Mouse (Mus musculus): ENCODE results near the gene Pqlc2. TPM values are rescaled to one million over a fixed set of nuclear protein-coding genes. Genes with fewer than 3 reads are reported as not detected.

The Pqlc2 gene
- polyA plus RNA-seq (2015; fragmentation: Nextera tagmentation; extraction: Ambion mirVana), result 14.8 and 18.4 TPM in 2 replicates

DNA sequence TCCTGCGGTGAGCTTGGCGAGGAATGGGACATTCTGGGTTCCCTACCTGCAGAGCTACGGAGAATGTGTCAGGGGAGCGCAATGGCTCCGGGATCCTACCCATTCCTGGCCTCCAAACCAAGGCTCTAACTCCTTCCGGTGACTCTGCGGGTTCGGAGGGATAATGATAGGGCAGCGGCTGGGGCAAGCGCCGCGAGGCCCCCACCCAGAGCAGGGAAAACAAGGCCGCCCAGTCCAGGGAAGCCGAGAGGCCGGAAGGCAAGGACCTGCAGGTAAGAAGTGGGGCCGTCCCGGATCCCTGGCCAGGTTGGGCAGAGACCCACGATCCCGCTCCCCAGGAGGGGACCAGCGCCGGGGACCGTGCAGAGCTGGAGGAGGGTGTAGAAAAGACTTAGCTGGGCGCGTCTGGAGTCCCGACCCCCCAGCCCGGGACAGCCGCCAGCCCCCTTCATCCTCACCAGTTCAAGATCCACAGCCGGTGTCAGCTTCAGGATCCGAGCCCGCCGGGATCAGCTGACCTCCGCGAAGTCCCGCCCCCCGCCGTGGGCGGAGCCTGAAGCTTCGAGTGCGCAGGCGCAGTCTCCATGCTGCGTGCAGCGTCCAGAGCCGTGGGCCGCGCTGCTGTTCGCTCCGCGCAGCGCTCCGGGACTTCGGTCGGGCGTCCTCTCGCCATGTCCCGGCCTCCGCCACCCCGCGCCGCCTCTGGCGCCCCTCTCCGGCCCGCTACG is at the start of gene Pqlc2, which contains the start of gene Akr7a5:
TSS of gene Pqlc2 (minus strand) at position 538 of the 728 bp plus-strand sequence.
TSS of gene Akr7a5 (plus strand) at position 574 of the 728 bp plus-strand sequence.
- peak; percentile 91 for ATAC-seq (ENCODE audit: insufficient read depth, low FRiP score)
- H3K4me2 ChIP-seq (ENCODE audit: low read depth, low read length), result peak within 1 kb of the TSS; percentile 92
- peak within 1 kb of the TSS; percentile 83 for H3K27ac ChIP-seq (ENCODE audit: low read length)
- peak within 1 kb of the TSS; percentile 96 for H3K9ac ChIP-seq (ENCODE audit: low read length)
- no peaks in the 10 kb centered on the region for H3K27me3 ChIP-seq (ENCODE audit: control insufficient read depth, insufficient read depth, low read length)
- H3K9me3 ChIP-seq (replicated peaks; ENCODE audit: control insufficient read depth, low read length), result no peaks in the 10 kb centered on the region
- H3K4me1 ChIP-seq (ENCODE audit: control insufficient read depth, insufficient read depth, low read length), result peaks cover 17% of the 10 kb centered on the region
- H3K36me3 ChIP-seq (ENCODE audit: control insufficient read depth, insufficient read depth, low read length), result no peaks in the 10 kb centered on the region
- WGBS, result under 1% methylated on average over 63 of the region's 63 CpGs
- peak within 1 kb of the TSS; percentile 95 for H3K4me3 ChIP-seq (replicated peaks; ENCODE audit: low read length)

DNA sequence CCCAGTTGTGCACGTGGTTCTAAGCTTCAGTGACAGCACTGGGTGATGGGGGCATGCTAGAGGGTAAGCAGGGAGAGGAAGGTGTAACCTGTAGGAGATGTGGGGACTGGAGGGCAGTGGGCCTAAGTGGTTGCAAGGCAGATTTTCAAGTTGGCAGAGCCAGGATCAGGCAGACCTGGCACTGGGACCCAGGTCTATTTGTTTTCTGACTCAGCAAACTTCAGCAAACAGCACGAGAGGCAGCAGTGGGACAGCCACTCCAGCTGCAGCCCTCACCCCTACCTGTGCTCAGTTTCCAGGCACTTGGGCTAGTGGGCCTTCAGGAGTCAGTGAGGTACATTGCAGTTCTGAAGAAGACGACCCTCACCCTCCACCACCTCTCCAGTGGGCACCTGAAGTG is 46.7 kb upstream of the Pqlc2 start:
- Histone ChIP-seq H3K4me3 (replicated peaks; ENCODE audit: low read length) (no peak overlapping the region), H3K27ac (ENCODE audit: low read length) (no peak overlapping the region), H3K4me1 (ENCODE audit: control insufficient read depth, insufficient read depth, low read length) (peaks cover 4% of the 10 kb centered on the region), H3K36me3 (ENCODE audit: control insufficient read depth, insufficient read depth, low read length) (no peaks in the 10 kb centered on the region), H3K9ac (ENCODE audit: low read length) (no peak overlapping the region), H3K27me3 (ENCODE audit: control insufficient read depth, insufficient read depth, low read length) (no peaks in the 10 kb centered on the region), H3K4me2 (ENCODE audit: low read depth, low read length) (no peak overlapping the region), H3K9me3 (replicated peaks; ENCODE audit: control insufficient read depth, low read length) (no peaks in the 10 kb centered on the region)
- 73% methylated on average over 3 of the region's 3 CpGs for WGBS
- no peak for ATAC-seq (ENCODE audit: insufficient read depth, low FRiP score)

DNA sequence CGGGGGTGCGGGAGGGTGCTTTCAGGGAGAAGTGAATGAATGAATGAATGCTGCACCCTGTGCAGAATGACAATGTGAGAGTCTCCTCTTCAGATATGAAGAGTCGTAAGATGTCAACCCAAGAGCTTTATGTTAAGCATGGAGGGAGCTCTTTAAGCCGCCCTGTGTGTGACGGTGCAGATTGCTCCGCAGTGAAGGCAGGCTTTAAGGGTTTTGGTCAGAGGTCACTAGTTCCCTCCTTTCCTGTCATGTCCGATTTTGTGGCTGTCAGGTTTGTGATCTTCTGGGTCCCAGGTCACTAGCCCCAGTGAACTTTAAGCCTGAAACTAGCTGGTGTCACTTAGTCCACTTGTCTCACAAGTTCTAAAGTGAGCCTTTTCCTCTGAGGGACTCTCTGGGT is 42.3 kb upstream of the Pqlc2 start:
- Histone ChIP-seq H3K27me3 (ENCODE audit: control insufficient read depth, insufficient read depth, low read length) (no peaks in the 10 kb centered on the region), H3K9ac (ENCODE audit: low read length) (peak overlapping the region; percentile 87), H3K9me3 (replicated peaks; ENCODE audit: control insufficient read depth, low read length) (no peaks in the 10 kb centered on the region), H3K27ac (ENCODE audit: low read length) (peak overlapping the region; percentile 93; the same call in 1 of the 2 replicates), H3K4me3 (replicated peaks; ENCODE audit: low read length) (peak overlapping the region; percentile 83), H3K4me2 (ENCODE audit: low read depth, low read length) (peak overlapping the region; percentile 97), H3K4me1 (ENCODE audit: control insufficient read depth, insufficient read depth, low read length) (peaks cover 17% of the 10 kb centered on the region), H3K36me3 (ENCODE audit: control insufficient read depth, insufficient read depth, low read length) (peaks cover 9% of the 10 kb centered on the region; the same call in 1 of the 2 replicates)
- ATAC-seq (ENCODE audit: insufficient read depth, low FRiP score), result no peak; the same call in 1 of the 2 replicates
- 0% methylated on average over 7 of the region's 7 CpGs for WGBS

DNA sequence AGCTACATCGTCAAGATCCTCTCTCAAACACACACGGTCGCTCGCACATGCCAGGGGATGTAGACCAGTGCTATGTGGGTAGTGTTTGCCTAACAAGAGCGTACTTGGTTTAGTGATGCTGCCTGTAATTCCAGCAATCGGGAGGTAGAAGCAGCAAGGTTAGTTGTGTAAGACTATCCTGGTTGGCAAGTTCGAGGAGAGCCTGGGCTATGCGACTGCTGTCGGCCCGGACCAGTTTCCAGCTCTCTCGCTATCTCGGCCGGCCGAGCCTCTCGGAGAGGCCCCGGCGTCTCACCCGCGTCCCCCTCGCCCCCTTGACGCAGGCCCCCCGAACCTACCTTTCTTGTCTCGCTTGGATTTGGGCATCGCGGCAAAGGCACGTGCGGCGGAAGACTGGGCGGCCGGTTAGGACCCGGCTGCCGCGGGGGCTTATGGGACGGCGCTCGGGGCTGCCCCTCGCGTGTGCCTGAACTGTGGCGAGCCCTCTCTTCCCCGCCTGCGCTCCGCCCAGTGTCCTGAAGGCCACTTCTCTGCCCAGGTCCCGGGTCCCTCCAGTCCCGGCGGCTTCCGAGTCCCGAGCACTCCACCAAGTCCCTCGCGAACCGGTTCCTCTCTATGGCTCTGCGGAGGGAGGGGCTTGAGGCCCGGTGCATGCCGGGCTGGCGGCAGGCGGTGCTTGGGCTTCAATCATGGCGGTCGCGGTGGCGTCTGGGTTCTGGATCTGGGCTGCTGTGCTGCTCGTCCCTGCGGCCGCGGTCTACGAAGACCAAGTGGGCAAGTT is 41.6 kb upstream of the Pqlc2 start, which contains the start of the genes Mrto4, Emc1 and Ubr4:
TSS of gene Mrto4 (minus strand) at position 646 of the 781 bp plus-strand sequence.
TSS of gene Emc1 (plus strand) at position 657 of the 781 bp plus-strand sequence.
TSS of gene Ubr4 (plus strand) at position 679 of the 781 bp plus-strand sequence.
- whole genome bisulfite sequencing, result under 1% methylated on average over 62 of the region's 64 CpGs
- Histone ChIP-seq H3K4me1 (ENCODE audit: control insufficient read depth, insufficient read depth, low read length) (peaks cover 17% of the 10 kb centered on the region), H3K4me3 (replicated peaks; ENCODE audit: low read length) (peak within 1 kb of the TSS; percentile 83), H3K27me3 (ENCODE audit: control insufficient read depth, insufficient read depth, low read length) (no peaks in the 10 kb centered on the region), H3K36me3 (ENCODE audit: control insufficient read depth, insufficient read depth, low read length) (peaks cover 9% of the 10 kb centered on the region; the same call in 1 of the 2 replicates), H3K27ac (ENCODE audit: low read length) (peak within 1 kb of the TSS; percentile 93), H3K9me3 (replicated peaks; ENCODE audit: control insufficient read depth, low read length) (no peaks in the 10 kb centered on the region), H3K9ac (ENCODE audit: low read length) (peak within 1 kb of the TSS; percentile 87), H3K4me2 (ENCODE audit: low read depth, low read length) (peak within 1 kb of the TSS; percentile 97)
- ATAC-seq (ENCODE audit: insufficient read depth, low FRiP score), result peak; percentile 95

DNA sequence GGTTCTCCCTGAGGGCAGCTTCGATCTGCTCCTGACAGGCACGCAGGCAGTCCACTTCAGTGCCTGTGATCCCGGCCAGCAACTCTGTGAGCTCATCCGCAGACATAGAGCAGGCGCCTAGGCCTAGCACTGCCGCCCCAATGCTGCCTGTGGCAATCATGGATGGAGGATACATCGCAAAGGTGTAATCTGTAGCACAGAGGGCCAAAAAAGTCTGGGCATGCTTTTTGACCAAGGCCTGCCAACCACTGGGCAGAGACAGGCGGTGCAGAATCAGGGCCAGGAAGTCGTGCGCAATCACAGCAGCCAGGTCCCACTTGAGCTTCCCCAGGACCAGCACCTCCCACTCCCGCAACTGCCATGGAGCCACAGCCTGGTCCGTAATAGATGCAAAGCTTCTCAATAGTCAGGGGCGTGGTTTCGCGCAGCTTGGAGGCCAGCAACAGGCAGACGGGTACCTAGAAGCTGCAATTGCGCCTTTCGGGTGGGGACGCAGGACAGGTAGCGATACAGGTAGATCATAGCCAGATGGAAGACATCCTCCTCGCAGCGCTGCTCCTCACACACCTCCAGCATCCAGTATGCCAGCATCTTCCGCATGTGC is 35.0 kb upstream of the Pqlc2 start:
- no peaks in the 10 kb centered on the region for H3K9me3 ChIP-seq (replicated peaks; ENCODE audit: control insufficient read depth, low read length)
- no peaks in the 10 kb centered on the region for H3K27me3 ChIP-seq (ENCODE audit: control insufficient read depth, insufficient read depth, low read length)
- H3K4me1 ChIP-seq (ENCODE audit: control insufficient read depth, insufficient read depth, low read length), result peaks cover 1% of the 10 kb centered on the region; the same call in 1 of the 2 replicates
- WGBS, result 81% methylated on average over 23 of the region's 23 CpGs
- ATAC-seq (ENCODE audit: insufficient read depth, low FRiP score), result no peak
- H3K4me3 ChIP-seq (replicated peaks; ENCODE audit: low read length), result no peak overlapping the region
- H3K4me2 ChIP-seq (ENCODE audit: low read depth, low read length), result no peak overlapping the region
- H3K27ac ChIP-seq (ENCODE audit: low read length), result no peak overlapping the region
- no peak overlapping the region for H3K9ac ChIP-seq (ENCODE audit: low read length)
- H3K36me3 ChIP-seq (ENCODE audit: control insufficient read depth, insufficient read depth, low read length), result peaks cover 13% of the 10 kb centered on the region; the same call in 1 of the 2 replicates

DNA sequence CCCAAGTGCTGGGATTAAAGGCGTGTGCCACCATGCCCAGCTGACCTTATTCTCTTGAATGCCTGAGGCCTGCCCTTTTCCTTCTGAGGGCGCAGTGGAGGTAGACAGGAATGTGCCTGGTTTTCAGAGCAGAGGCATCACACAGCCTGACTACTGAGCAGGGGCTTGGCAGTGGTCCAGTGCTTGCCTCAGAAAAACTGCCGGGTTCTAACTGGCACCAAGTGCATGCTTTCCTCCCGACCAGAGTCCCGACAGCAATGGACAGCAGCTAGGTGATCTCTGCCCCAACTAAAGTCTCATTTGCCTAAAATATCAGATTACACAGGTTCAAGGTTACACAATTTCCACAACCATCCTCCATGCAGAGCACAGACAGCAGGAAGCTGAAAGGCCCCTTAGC is 33.2 kb upstream of the Pqlc2 start:
- Histone ChIP-seq H3K9me3 (replicated peaks; ENCODE audit: control insufficient read depth, low read length) (no peaks in the 10 kb centered on the region), H3K36me3 (ENCODE audit: control insufficient read depth, insufficient read depth, low read length) (peaks cover 6% of the 10 kb centered on the region; the same call in 1 of the 2 replicates), H3K4me2 (ENCODE audit: low read depth, low read length) (no peak overlapping the region), H3K27ac (ENCODE audit: low read length) (no peak overlapping the region), H3K4me1 (ENCODE audit: control insufficient read depth, insufficient read depth, low read length) (no peaks in the 10 kb centered on the region), H3K9ac (ENCODE audit: low read length) (no peak overlapping the region), H3K27me3 (ENCODE audit: control insufficient read depth, insufficient read depth, low read length) (no peaks in the 10 kb centered on the region), H3K4me3 (replicated peaks; ENCODE audit: low read length) (no peak overlapping the region)
- WGBS, result 61% methylated on average over 5 of the region's 5 CpGs
- no peak; the same call in 1 of the 2 replicates for ATAC-seq (ENCODE audit: insufficient read depth, low FRiP score)

DNA sequence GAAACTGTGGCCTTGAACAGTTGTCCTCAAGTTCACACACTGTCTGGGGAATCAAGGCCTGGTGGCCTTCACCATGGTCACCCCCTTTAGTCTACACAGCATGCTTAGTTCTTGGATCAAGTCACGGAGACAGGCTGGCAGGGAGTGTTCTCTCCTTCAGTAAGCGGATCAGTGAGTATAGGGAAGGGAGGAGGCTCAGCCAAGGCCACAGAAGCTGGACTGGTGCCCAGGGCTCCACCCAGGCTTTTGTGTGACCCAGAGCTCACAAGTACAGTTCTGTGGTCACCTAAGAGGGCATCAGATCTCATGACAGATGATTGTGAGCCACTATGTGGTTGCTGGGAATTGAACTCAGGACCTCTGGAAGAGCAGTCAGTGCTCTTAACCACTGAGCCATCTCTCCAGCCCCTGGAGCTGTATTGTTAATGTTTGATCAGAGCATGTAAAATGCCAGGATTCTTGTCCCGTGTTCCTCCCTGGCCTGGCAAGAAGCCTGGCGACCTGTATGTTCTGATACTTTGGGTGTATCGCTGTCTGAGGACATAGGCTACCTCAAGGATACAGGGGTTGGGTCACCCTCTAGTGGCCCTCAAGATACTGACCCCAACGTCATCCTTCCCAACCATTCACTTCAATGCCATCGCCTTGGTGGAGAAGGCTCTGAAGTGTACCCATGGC is 31.2 kb upstream of the Pqlc2 start:
- Histone ChIP-seq H3K4me1 (ENCODE audit: control insufficient read depth, insufficient read depth, low read length) (peaks cover 4% of the 10 kb centered on the region; the same call in 1 of the 2 replicates), H3K27me3 (ENCODE audit: control insufficient read depth, insufficient read depth, low read length) (no peaks in the 10 kb centered on the region), H3K9ac (ENCODE audit: low read length) (no peak overlapping the region), H3K9me3 (replicated peaks; ENCODE audit: control insufficient read depth, low read length) (no peaks in the 10 kb centered on the region), H3K36me3 (ENCODE audit: control insufficient read depth, insufficient read depth, low read length) (no peaks in the 10 kb centered on the region), H3K27ac (ENCODE audit: low read length) (no peak overlapping the region), H3K4me3 (replicated peaks; ENCODE audit: low read length) (no peak overlapping the region), H3K4me2 (ENCODE audit: low read depth, low read length) (no peak overlapping the region)
- WGBS, result 71% methylated on average over 7 of the region's 7 CpGs
- no peak for ATAC-seq (ENCODE audit: insufficient read depth, low FRiP score)

DNA sequence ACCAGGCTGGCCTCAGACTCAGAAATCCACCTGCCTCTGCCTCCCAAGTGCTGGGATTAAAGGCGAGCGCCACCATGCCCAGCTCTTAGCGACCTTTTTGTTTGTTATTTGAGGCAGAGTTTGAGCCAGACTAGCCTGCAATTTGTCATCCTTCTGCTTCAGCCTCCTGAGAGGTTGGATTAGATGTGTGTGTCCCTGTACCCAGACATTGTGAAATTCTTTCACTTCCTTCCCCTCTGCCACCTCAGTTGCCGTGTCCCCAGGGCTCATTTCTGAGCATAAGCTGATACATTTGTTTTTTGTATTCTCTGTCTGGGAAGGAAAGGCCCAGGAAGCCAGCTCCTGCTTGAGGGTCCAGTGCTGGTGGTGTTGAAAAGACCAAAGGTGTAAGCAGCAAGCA is 30.3 kb upstream of the Pqlc2 start:
- no peaks in the 10 kb centered on the region for H3K36me3 ChIP-seq (ENCODE audit: control insufficient read depth, insufficient read depth, low read length)
- H3K4me3 ChIP-seq (replicated peaks; ENCODE audit: low read length), result no peak overlapping the region
- H3K4me2 ChIP-seq (ENCODE audit: low read depth, low read length), result no peak overlapping the region
- no peak for ATAC-seq (ENCODE audit: insufficient read depth, low FRiP score)
- peaks cover 4% of the 10 kb centered on the region; the same call in 1 of the 2 replicates for H3K4me1 ChIP-seq (ENCODE audit: control insufficient read depth, insufficient read depth, low read length)
- no peaks in the 10 kb centered on the region for H3K27me3 ChIP-seq (ENCODE audit: control insufficient read depth, insufficient read depth, low read length)
- no peak overlapping the region for H3K9ac ChIP-seq (ENCODE audit: low read length)
- WGBS, result 73% methylated on average over 4 of the region's 4 CpGs
- H3K27ac ChIP-seq (ENCODE audit: low read length), result no peak overlapping the region
- H3K9me3 ChIP-seq (replicated peaks; ENCODE audit: control insufficient read depth, low read length), result no peaks in the 10 kb centered on the region

All from stomach, embryonic 16.5 days (tissue).